Mouse (Mus musculus) liver, embryonic 14.5 days (tissue): Measurements from ENCODE around the gene Glb1l3. TPM values are rescaled to one million over a fixed set of nuclear protein-coding genes. Genes with fewer than 3 reads are reported as not detected.

Source experiments
- ATAC-seq: fragments of 200-750 bp; cut with Nextera tagmentation; 2 replicates; pipeline ENCODE4 v1.8.0; 2017; ENCODE audit warnings: moderate number of reproducible peaks, mild to moderate bottlenecking, moderate library complexity; ENCODE audit not compliant: insufficient read depth
- DNase-seq, 3 experiments: peaks; one replicate each; pipeline ENCODE4 v3.0.0-alpha.2; 2012 to 2013; ENCODE audit warnings: low read depth in 3 of 3, low spot score in 3 of 3
- H3K27ac ChIP-seq: fragments of 300-500 bp; sonication (generic); 2 replicates; pipeline ENCODE4 v1.5.1; 2014; ENCODE audit warnings: moderate library complexity, mild to moderate bottlenecking, control low read depth, inconsistent platforms
- H3K27me3 ChIP-seq: fragments of 300-500 bp; sonication (generic); 2 replicates; pipeline ENCODE4 v1.6.1; 2014; ENCODE audit warnings: mild to moderate bottlenecking, low read length, moderate library complexity; ENCODE audit not compliant: control insufficient read depth, insufficient read depth
- H3K36me3 ChIP-seq: fragments of 300-500 bp; sonication (generic); replicated peaks from 2 replicates; pipeline ENCODE4 v1.6.1; 2014; ENCODE audit warnings: low read depth; ENCODE audit not compliant: control insufficient read depth, insufficient read depth
- H3K4me1 ChIP-seq, 2 experiments: fragments of 200-500 bp in 1 of 2; fragments of 300-500 bp in 1 of 2; sonication (generic) in 1 of 2; replicated peaks; 2 replicates each; pipeline ENCODE4 v1.6.1; 2012 to 2014; ENCODE audit warnings: antibody characterized with exemption in 1 of 2, inconsistent platforms in 1 of 2, low read length in 1 of 2; ENCODE audit not compliant: control insufficient read depth in 2 of 2, insufficient read depth in 2 of 2
- H3K4me2 ChIP-seq: fragments of 300-500 bp; sonication (generic); 2 replicates; pipeline ENCODE4 v1.6.1; 2014; ENCODE audit warnings: low read depth, mild to moderate bottlenecking, control low read depth, moderate library complexity
- H3K4me3 ChIP-seq, 2 experiments: fragments of 200-500 bp in 1 of 2; fragments of 300-500 bp in 1 of 2; sonication (generic) in 1 of 2; 2 replicates each; pipeline ENCODE4 v1.5.1; 2012 to 2014; ENCODE audit warnings: low read depth in 2 of 2, low read length in 2 of 2, mild to moderate bottlenecking in 2 of 2, control low read depth in 1 of 2, inconsistent platforms in 1 of 2, moderate library complexity in 1 of 2; ENCODE audit not compliant: insufficient read depth in 1 of 2
- H3K9ac ChIP-seq: fragments of 300-500 bp; sonication (generic); replicated peaks from 2 replicates; pipeline ENCODE4 v1.6.1; 2014; ENCODE audit warnings: mild to moderate bottlenecking, control low read depth, moderate library complexity
- H3K9me3 ChIP-seq: fragments of 300-500 bp; sonication (generic); 2 replicates; pipeline ENCODE4 v1.6.1; 2016; ENCODE audit warnings: low read length, mixed read lengths; ENCODE audit not compliant: control insufficient read depth
- CTCF ChIP-seq: IDR thresholded peaks from 2 replicates; pipeline ENCODE4 v1.5.1; 2016; ENCODE audit warnings: antibody characterized with exemption, low read depth, control low read depth
- EP300 ChIP-seq: IDR thresholded peaks from 2 replicates; pipeline ENCODE4 v1.6.1; 2016; ENCODE audit warnings: antibody characterized with exemption, low read depth
- WGBS: fragments of 180-500 bp; shearing (Covaris S2); extraction: QIAGEN DNeasy Blood & Tissue Kit; methylation state at CpG from one replicate; pipeline ENCODE4 v1.1.7; 2014; ENCODE audit not compliant: insufficient replicate concordance; 5-methylcytosine and 5-hydroxymethylcytosine counted together
- polyA plus RNA-seq, 2 experiments: library from polyadenylated mRNA; depleted of rRNA in 1 of 2; stranded (reverse) in 1 of 2; unstranded in 1 of 2; fragments of >200 nt; fragmentation: Nextera tagmentation in 1 of 2; extraction: Ambion mirVana in 1 of 2; gene quantifications; 2 replicates each; pipeline versions ENCODE4 v1.2.1 to v1.2.3; 2012 to 2014

The Glb1l3 gene
- polyA plus RNA-seq, 2 experiments, result not detected

GRCm38 (mm10) chr9:26792829-26793228 lies 67.9 kb downstream of the Glb1l3 start:
- no peak overlapping the region for H3K4me2 ChIP-seq
- ATAC-seq, result no peak
- no peaks in the 10 kb centered on the region for H3K9me3 ChIP-seq
- 47% methylated on average over 3 of the region's 3 CpGs for WGBS
- no peaks in the 10 kb centered on the region for H3K36me3 ChIP-seq
- no peak for DNase-seq
- H3K27ac ChIP-seq, result no peak overlapping the region
- H3K4me3 ChIP-seq, result no peak overlapping the region
- TF ChIP-seq CTCF (no peak), EP300 (no peak)
- H3K9ac ChIP-seq, result no peak overlapping the region
- no peaks in the 10 kb centered on the region for H3K4me1 ChIP-seq
- no peaks in the 10 kb centered on the region for H3K27me3 ChIP-seq

GRCm38 (mm10) chr9:26783414-26783975 lies 77.2 kb downstream of the Glb1l3 start:
- Histone ChIP-seq H3K27me3 (no peaks in the 10 kb centered on the region), H3K4me2 (no peak overlapping the region), H3K4me3 (no peak overlapping the region), H3K36me3 (no peaks in the 10 kb centered on the region), H3K9me3 (no peaks in the 10 kb centered on the region), H3K27ac (no peak overlapping the region), H3K4me1 (no peaks in the 10 kb centered on the region), H3K9ac (no peak overlapping the region)
- TF ChIP-seq EP300 (no peak), CTCF (no peak)
- DNase-seq (no peak), ATAC-seq (no peak)
- WGBS, result 28% methylated on average over 7 of the region's 7 CpGs

GRCm38 (mm10) chr9:26778421-26778820 lies 82.3 kb downstream of the Glb1l3 start:
- Histone ChIP-seq H3K36me3 (no peaks in the 10 kb centered on the region), H3K9ac (no peak overlapping the region), H3K4me1 (no peaks in the 10 kb centered on the region), H3K9me3 (no peaks in the 10 kb centered on the region), H3K4me2 (no peak overlapping the region), H3K27ac (no peak overlapping the region), H3K27me3 (no peaks in the 10 kb centered on the region), H3K4me3 (no peak overlapping the region)
- 69% methylated on average over 7 of the region's 7 CpGs for WGBS
- DNase-seq, result no peak
- TF ChIP-seq CTCF (no peak), EP300 (no peak)
- ATAC-seq, result no peak

- no peaks in the 10 kb centered on the region for H3K4me1 ChIP-seq
- DNase-seq (peak in 1 of 3 experiments; percentile 2), ATAC-seq (no peak)
- no peaks in the 10 kb centered on the region for H3K36me3 ChIP-seq
- 53% methylated on average over 6 of the region's 6 CpGs for WGBS
- no peak overlapping the region for H3K4me3 ChIP-seq
- H3K9ac ChIP-seq, result no peak overlapping the region
- no peak for TF ChIP-seq EP300
- TF ChIP-seq CTCF, result peak; percentile 48; the same call in 1 of the 2 replicates
- no peak overlapping the region for H3K4me2 ChIP-seq
- H3K27me3 ChIP-seq, result no peaks in the 10 kb centered on the region
- no peak overlapping the region for H3K27ac ChIP-seq
- H3K9me3 ChIP-seq, result no peaks in the 10 kb centered on the region
These were observed 84.4 kb downstream of the Glb1l3 start for GRCm38 (mm10) chr9:26776122-26776902.

- H3K4me1 ChIP-seq, result no peaks in the 10 kb centered on the region
- H3K27me3 ChIP-seq, result no peaks in the 10 kb centered on the region
- no peaks in the 10 kb centered on the region for H3K36me3 ChIP-seq
- no peak for TF ChIP-seq CTCF
- TF ChIP-seq EP300, result no peak
- DNase-seq (no peak), ATAC-seq (no peak)
- no peak overlapping the region for H3K4me2 ChIP-seq
- H3K9ac ChIP-seq, result no peak overlapping the region
- no peak overlapping the region for H3K4me3 ChIP-seq
- H3K9me3 ChIP-seq, result no peaks in the 10 kb centered on the region
- H3K27ac ChIP-seq, result no peak overlapping the region
- 43% methylated on average over 2 of the region's 2 CpGs for WGBS
These were observed 85.0 kb downstream of the Glb1l3 start for GRCm38 (mm10) chr9:26775700-26776099.
